Mouse (Mus musculus) layer of hippocampus, adult 9-10 months (tissue): Measurements from ENCODE around the gene Mpdz.

Experiments
- DNase-seq: peaks from one replicate; pipeline ENCODE4 v3.0.0; 2022; ENCODE audit warnings: low spot score

The Mpdz gene

GRCm38 (mm10) chr4:81442078-81442981 is at the start of gene Mpdz:
TSS of gene Mpdz (minus strand) at chr4:81442815.
- DNase-seq = no peak

GRCm38 (mm10) chr4:81490556-81490955 is 47.9 kb upstream of the Mpdz start:
- DNase-seq = no peak

DNA sequence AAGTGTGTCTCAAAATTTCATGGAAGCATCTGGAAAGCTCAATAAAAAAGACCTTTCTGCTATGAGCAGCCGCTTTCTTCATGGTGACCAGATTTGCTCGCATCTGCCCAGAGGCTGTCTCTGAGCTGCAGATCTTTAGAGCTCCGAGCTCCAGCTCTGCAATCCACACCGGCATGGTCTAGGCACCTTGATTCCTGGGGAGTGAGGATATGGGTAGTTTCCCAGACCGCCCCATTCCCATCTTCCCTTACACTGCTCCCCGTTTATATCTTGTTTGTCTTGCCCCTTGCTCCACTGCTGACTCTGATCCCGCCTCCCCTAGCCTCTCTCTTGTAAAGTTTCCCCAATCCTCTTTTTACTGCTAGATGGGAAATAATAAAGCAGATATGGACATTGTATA is 42.0 kb upstream of the Mpdz start:
- no peak for DNase-seq

- no peak for DNase-seq
Measured at GRCm38 (mm10) chr4:81483887-81484602, 41.4 kb upstream of the Mpdz start.

DNA sequence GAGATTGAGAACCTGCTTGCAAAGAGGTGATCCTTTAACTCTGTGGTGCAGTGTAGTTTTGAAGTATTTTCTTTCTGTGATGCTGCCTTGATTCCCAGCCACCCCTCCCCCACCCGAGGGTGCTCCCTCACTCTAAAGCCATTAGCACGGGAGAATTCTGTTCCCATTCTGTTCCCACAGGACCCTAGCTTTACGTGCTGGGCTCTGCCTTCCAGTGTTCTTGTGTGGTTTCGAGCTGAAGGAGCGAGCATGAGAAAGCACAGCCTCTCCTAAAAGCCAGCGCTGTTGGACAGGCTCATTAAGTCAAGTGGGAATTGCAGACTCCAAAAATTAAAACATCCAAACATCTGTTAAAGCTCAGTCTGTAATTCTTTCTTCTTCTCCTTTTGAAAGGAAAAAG is 40.5 kb upstream of the Mpdz start:
- no peak for DNase-seq

DNA sequence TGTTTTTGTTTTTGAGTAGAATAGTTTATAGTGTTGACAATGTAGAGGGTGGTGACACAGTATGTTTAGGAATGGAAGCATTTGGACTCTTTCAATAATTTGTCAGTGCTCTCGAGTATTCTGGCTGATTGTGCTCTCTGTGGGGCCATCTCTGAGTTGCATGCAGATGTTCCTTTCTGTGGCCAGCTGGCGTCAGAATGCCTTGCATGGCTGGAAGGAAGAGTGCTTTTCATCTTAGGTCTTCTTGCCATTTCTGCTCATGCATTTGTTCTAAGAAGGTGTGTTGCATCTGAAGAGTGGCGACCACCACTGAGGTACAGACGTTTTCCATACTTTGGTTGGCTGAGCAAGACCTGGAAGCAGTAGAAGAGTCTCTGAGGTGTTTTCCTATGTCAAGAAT is 24.2 kb upstream of the Mpdz start:
- DNase-seq = no peak

DNA sequence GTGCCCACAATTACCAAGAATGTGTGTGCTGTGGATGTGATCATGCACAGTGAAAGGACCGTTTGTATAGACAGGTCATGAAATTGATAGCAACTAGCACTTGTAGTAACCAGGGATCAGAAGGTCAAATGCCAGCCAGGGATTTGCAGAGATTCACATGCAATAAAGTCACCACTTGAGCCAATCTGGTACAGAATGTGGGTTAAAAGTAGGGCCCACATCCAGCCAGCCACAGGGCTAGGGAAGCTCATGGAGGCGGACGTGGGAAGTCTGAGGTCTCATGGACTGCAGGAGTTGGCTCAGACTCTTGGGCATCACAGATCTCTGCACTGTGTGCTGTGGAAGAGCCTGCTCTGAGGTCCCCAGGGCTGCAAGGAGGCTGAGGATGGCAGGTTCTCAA is 22.6 kb upstream of the Mpdz start:
- no peak for DNase-seq

- no peak for DNase-seq
Measured at GRCm38 (mm10) chr4:81462253-81462652, 19.6 kb upstream of the Mpdz start.

- DNase-seq = no peak
Measured at GRCm38 (mm10) chr4:81458921-81459320, 16.3 kb upstream of the Mpdz start.

DNA sequence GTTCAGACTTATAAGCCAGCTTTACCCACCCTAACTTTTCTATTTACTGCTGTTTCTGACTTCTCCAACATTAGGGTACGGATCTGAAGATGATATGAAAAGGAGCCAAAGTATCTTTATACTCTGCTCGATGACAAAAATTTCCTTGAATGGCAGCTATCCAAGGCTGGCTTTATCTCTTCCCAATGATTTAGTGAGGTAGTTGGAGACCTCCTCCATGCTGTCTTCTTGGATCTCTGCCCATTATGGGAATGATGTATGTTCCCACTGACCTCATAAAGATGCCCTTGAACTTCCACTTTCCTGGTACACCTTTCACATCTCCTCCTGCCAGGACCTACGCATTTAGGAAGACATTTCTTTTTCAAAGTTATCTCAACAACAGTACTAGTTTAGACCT is 11.2 kb upstream of the Mpdz start:
- no peak for DNase-seq

- DNase-seq = no peak
Measured at GRCm38 (mm10) chr4:81452183-81452582, 9.6 kb upstream of the Mpdz start.

DNA sequence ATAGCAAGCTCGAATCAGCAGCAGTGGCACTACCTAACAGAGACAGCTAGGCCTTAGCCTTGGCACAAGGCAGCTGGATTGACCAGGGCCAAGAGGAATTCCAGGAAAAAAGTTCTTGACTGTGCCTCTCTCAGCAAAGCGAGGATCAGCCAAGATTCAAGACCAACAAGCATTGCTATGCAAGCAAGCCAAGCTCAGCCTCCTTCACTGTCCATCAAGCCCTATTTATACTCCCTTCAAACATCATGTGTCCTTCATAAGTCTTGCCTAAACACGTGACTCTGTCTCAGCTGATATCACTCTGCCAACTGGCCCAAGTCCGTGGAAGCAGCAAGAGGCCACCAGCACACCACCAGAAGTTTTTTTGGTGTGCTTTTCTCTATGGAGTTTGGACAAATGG is 6.8 kb upstream of the Mpdz start:
- DNase-seq = no peak

GRCm38 (mm10) chr4:81443566-81443965 is 951 bp upstream of the Mpdz start:
- no peak for DNase-seq

- no peak for DNase-seq
Measured at GRCm38 (mm10) chr4:81433961-81434360, 8.7 kb downstream of the Mpdz start.

DNA sequence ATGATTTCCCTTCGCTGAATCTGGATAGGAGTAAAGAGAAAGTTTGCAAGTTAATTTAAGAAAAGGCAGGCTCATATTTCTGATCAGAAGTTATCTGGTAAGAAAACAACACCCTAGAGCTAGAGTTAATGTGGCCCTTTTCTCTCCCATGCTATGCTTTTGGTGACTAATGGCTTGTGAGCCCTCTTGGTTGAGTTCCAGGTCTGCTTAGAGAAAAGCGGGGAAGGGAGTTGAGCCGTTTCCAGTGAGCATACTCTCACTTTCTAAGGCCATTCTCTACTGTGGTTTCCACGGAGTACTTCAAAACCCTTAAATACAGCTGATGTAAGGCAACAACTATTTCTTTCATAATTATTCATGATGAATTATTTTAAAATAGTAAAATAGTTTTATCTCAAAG is 11.8 kb downstream of the Mpdz start:
- DNase-seq = no peak

DNA sequence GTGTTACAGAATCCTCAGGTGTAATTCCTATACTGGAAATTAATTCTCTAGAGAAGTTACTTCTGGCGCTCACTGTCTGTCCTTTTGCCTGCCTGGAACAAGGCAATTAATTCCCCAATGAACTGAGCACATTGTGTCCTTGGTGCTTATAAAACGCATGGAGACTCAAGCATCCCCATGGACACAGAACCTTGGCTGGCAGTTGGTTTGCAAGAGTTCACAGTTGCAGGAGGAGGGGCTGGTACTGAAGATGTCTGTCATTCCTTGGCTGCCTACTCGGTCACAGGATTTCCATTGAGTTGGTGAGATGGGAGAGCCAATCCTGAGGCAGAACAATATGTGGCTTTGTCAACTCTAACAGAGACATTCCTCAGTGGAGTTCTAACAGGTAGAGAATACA is 12.5 kb downstream of the Mpdz start:
- no peak for DNase-seq

DNA sequence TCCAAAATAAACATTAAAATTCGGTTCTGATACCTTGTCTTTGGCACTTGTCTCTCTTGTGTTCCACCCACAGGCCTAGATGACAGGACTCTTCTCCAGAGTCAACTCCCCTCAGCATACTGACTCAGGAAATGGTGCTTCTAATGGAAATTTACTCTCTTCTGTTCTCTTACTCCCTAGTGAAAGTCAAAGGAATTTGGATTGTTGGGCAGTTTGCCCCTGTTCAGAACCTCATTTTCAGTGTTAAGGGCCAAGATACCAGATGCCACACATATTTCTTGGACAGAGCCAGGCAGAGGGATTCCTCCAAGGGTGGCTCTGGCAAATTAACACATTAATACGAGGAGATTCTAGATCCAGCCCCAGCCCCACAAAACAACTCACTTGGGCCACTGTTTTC is 12.9 kb downstream of the Mpdz start:
- no peak for DNase-seq

GRCm38 (mm10) chr4:81423556-81423955 is 19.1 kb downstream of the Mpdz start:
- no peak for DNase-seq

GRCm38 (mm10) chr4:81421621-81422020 is 21.0 kb downstream of the Mpdz start:
- no peak for DNase-seq

GRCm38 (mm10) chr4:81415324-81416026 is 27.1 kb downstream of the Mpdz start:
- no peak for DNase-seq

DNA sequence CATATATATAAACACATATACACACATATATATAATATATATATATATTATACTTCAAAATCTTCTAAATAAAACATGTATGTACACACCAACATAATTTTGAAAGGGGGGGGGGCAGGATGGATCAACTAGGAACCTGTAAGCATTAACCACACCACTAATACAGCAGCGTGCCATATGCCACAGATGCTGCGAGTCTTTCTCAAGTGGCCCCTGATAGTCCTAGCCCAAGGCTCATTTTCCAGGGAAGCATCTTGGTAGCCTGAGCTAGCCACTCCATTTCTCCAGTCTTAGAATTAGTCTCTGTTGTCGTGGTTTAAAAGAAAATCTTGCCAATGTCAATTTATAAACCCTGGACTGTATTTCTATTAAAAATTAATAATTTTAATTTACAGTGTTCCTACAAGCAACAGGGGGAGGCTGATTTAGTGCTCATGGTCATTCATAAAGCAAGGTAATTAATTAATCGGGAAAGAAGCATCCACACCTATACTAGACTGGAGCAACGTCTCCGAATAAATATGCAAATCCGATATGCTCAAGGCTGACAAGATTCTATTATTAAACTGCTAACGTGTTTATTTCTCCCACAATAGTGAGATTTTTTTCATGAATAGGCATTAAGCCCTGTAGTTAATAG is 27.8 kb downstream of the Mpdz start:
- DNase-seq = no peak

DNA sequence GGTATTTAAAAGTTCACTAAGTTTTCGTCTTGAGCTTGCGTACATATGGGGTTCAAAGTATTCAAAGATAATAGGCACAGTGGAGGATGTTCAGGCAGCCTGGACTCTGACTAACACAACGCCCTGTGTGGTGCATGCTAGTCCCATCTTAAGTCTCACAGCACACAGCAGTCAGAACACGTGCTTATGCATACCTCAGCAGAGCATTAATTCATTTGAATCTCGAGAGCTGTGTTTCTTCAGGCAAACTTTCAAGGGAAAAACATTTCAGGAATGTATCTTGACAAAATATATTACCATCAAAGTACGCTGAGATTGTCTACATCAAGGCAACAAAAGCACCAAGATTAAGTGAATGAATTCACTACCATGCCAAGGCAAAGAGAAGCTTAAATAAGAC is 45.7 kb downstream of the Mpdz start:
- DNase-seq = no peak
